Mouse (Mus musculus) intestine, postnatal 0 days (tissue): Measurements from ENCODE around the gene Pard3b. TPM values are rescaled to one million over a fixed set of nuclear protein-coding genes. Genes with fewer than 3 reads are reported as not detected.

ENCODE experiments used
- ATAC-seq: fragments of 200-750 bp; cut with Nextera tagmentation; 2 replicates; pipeline ENCODE4 v1.8.0; 2017; ENCODE audit warnings: mild to moderate bottlenecking, moderate TSS enrichment, moderate library complexity
- H3K27ac ChIP-seq: fragments of 300-500 bp; sonication (generic); 2 replicates; pipeline ENCODE4 v1.5.1; 2014; ENCODE audit warnings: mild to moderate bottlenecking, low read depth, low read length, moderate library complexity
- H3K27me3 ChIP-seq: fragments of 300-500 bp; sonication (generic); replicated peaks from 2 replicates; pipeline ENCODE4 v1.6.1; 2014; ENCODE audit warnings: low read length, mixed read lengths; ENCODE audit not compliant: control insufficient read depth, insufficient read depth
- H3K36me3 ChIP-seq: fragments of 300-500 bp; sonication (generic); 2 replicates; pipeline ENCODE4 v1.6.1; 2014; ENCODE audit warnings: mild to moderate bottlenecking, moderate library complexity; ENCODE audit not compliant: control insufficient read depth, insufficient read depth
- H3K4me1 ChIP-seq: fragments of 300-500 bp; sonication (generic); replicated peaks from 2 replicates; pipeline ENCODE4 v1.6.1; 2014; ENCODE audit warnings: antibody characterized with exemption, low read length, mixed read lengths; ENCODE audit not compliant: control insufficient read depth, insufficient read depth
- H3K4me2 ChIP-seq: fragments of 300-500 bp; sonication (generic); replicated peaks from 2 replicates; pipeline ENCODE4 v1.6.1; 2014; ENCODE audit warnings: low read depth, mild to moderate bottlenecking, moderate library complexity
- H3K4me3 ChIP-seq: fragments of 300-500 bp; sonication (generic); 2 replicates; pipeline ENCODE4 v1.5.1; 2014; ENCODE audit warnings: low read depth, low read length
- H3K9ac ChIP-seq: fragments of 300-500 bp; sonication (generic); 2 replicates; pipeline ENCODE4 v1.6.1; 2014; ENCODE audit warnings: mild to moderate bottlenecking, low read depth, low read length
- H3K9me3 ChIP-seq: fragments of 300-500 bp; sonication (generic); 2 replicates; pipeline ENCODE4 v1.6.1; 2016; ENCODE audit warnings: mixed run types; ENCODE audit not compliant: control insufficient read depth
- CTCF ChIP-seq: sonication (generic); IDR thresholded peaks from 2 replicates; pipeline ENCODE4 v1.5.1; 2016; ENCODE audit warnings: low read depth, mild to moderate bottlenecking, control low read depth, antibody characterized with exemption, moderate library complexity
- WGBS: fragments of 180-500 bp; shearing (Covaris S2); extraction: QIAGEN DNeasy Blood & Tissue Kit; methylation state at CpG from one replicate; pipeline ENCODE4 v1.1.7; 2014; 5-methylcytosine and 5-hydroxymethylcytosine counted together
- polyA plus RNA-seq: library from polyadenylated mRNA; unstranded; fragments of >200 nt; fragmentation: Nextera tagmentation; extraction: Ambion mirVana; gene quantifications from 2 replicates; pipeline ENCODE4 v1.2.1, GENCODE M21; 2015

Pard3b gene
- polyA plus RNA-seq, 1 experiment from 2014 or later: 17.2 TPM

DNA sequence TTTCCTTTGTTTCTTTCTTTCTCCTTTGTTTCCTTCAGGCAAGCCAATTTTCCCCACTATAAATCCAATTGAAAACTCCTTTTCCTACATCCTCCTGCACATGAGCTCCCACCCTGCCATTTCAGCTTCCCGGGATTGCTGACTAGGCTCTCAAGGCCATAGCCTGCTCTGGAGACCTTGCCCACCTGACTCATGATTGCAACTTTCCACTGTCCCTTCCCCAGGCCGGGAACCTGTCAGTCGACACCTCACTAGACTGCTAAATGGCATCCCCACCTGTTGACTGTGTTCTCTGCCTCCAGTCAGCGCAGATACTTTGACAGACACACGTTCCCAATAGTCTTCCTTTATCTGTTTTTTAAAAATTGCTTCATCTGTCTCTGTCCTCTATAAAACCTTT lies 795.3 kb downstream of the Pard3b start:
- no peak for TF ChIP-seq CTCF
- no peak overlapping the region for H3K9ac ChIP-seq
- no peak for ATAC-seq
- H3K4me2 ChIP-seq: no peak overlapping the region
- no peaks in the 10 kb centered on the region for H3K4me1 ChIP-seq
- H3K9me3 ChIP-seq: no peaks in the 10 kb centered on the region
- H3K27ac ChIP-seq: no peak overlapping the region
- H3K4me3 ChIP-seq: no peak overlapping the region
- no peaks in the 10 kb centered on the region for H3K36me3 ChIP-seq
- WGBS: 83% methylated on average over 5 of the region's 5 CpGs
- no peaks in the 10 kb centered on the region for H3K27me3 ChIP-seq

DNA sequence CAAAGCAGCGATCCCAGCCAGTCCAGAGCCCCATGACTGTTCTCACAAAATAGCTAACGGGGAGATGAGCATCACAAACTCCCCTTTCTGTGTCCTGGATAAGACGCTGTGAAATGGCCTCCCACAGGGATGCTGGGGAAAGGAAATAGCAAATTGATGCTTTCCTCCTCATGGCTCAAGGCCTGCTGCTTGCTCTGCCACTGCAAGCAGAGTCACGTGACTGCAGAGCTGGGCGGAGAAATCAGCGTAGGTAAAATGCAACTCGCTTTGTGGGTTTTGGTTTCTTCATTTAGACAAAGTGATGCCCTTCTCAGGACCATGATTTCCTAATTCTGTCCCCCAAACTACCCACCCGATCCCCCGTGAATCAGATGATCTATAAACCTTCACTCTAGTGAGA lies 797.2 kb downstream of the Pard3b start:
- Histone ChIP-seq H3K9ac (no peak overlapping the region), H3K27ac (no peak overlapping the region), H3K36me3 (no peaks in the 10 kb centered on the region), H3K4me1 (no peaks in the 10 kb centered on the region), H3K9me3 (no peaks in the 10 kb centered on the region), H3K4me3 (no peak overlapping the region), H3K4me2 (no peak overlapping the region), H3K27me3 (no peaks in the 10 kb centered on the region)
- no peak for ATAC-seq
- WGBS: 77% methylated on average over 9 of the region's 9 CpGs
- no peak for TF ChIP-seq CTCF

DNA sequence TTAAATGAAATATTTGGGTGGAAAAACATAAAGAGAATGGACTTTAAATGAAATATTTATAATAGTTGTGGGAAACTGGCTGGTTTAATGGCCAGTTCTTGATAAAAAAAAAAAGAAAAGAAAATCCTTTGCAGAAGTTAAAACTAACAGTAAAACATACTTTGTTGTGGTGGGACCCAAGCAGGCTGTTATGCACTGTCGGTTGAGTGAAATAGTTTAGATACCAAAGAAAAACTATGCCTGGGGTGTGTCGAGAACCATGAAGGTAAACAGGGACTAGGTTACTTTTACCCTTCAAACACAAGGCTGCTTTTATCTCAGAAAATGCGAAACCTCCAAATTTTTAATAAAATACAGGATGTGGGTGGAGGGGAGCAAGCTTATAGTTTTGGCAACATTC lies 797.7 kb downstream of the Pard3b start:
- no peak for TF ChIP-seq CTCF
- Histone ChIP-seq H3K4me1 (no peaks in the 10 kb centered on the region), H3K36me3 (no peaks in the 10 kb centered on the region), H3K4me2 (no peak overlapping the region), H3K9ac (no peak overlapping the region), H3K4me3 (no peak overlapping the region), H3K27me3 (no peaks in the 10 kb centered on the region), H3K27ac (no peak overlapping the region), H3K9me3 (no peaks in the 10 kb centered on the region)
- 70% methylated on average over 3 of the region's 3 CpGs for WGBS
- no peak for ATAC-seq

DNA sequence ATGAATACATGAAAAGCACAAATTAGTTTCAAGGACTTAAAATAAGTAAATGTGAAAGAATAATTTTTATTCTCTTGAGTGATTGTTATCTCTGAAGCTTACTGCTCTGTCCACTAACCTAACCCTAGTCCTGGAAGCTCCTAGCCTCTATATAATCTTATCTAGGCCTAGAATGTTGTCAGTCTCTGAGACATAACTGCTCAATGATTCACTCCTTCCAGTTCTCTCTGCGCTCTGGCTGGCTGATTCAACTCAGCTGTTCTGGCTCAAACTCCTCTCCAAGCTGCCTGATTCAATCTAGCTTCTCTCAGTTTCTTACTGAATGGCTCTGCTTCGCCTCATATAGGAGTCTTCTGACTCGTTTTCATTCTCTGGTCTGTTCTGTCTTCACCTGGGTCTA lies 798.9 kb downstream of the Pard3b start:
- TF ChIP-seq CTCF: no peak
- H3K4me1 ChIP-seq: no peaks in the 10 kb centered on the region
- no peaks in the 10 kb centered on the region for H3K36me3 ChIP-seq
- H3K4me2 ChIP-seq: no peak overlapping the region
- no peak overlapping the region for H3K9ac ChIP-seq
- H3K27ac ChIP-seq: no peak overlapping the region
- WGBS: 56% methylated on average over 3 of the region's 3 CpGs
- H3K4me3 ChIP-seq: no peak overlapping the region
- ATAC-seq: no peak
- no peaks in the 10 kb centered on the region for H3K9me3 ChIP-seq
- H3K27me3 ChIP-seq: no peaks in the 10 kb centered on the region

DNA sequence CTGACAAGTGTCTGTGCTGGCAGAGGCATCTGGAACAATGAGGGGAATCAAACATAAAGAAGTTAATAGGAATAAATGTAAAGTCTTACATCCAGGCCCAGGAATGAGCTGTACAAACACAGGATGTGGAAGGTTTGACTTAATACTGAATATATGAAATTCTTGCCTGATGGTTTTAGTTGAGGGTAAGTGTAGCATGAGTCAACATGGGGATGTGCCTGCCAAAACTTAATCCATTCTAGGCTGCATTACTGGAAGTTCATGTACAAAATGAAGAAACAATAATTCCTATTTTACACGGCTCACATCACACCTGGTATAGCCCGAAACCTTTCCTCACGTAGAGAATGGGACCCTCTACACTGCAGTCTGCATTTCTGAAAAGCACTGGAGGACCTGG lies 805.8 kb downstream of the Pard3b start:
- Histone ChIP-seq H3K4me3 (no peak overlapping the region), H3K9me3 (no peaks in the 10 kb centered on the region), H3K27me3 (no peaks in the 10 kb centered on the region), H3K4me1 (no peaks in the 10 kb centered on the region), H3K9ac (no peak overlapping the region), H3K36me3 (no peaks in the 10 kb centered on the region), H3K4me2 (no peak overlapping the region), H3K27ac (no peak overlapping the region)
- ATAC-seq: no peak
- no peak for TF ChIP-seq CTCF
- WGBS: 90% methylated on average over 3 of the region's 3 CpGs

DNA sequence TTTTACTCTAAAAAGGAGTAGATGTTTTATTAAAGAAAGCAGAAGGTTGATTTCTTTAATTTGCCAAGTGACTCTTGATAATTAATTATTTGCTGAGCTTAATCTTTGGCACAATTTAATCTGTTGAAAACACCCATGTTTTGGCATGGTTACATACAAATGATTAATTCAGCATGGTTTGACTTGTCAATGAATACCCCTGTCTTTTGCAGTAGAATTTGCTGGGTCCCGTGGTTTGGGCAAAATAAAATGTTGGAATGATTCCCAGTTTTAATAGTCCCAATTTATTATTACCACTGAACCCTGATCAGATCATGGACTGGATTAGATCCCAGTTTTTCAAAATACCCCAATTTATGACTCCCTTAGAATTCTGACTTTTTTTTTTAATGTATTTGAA lies 808.2 kb downstream of the Pard3b start:
- WGBS: 49% methylated on average over 1 of the region's 1 CpGs
- H3K9me3 ChIP-seq: no peaks in the 10 kb centered on the region

DNA sequence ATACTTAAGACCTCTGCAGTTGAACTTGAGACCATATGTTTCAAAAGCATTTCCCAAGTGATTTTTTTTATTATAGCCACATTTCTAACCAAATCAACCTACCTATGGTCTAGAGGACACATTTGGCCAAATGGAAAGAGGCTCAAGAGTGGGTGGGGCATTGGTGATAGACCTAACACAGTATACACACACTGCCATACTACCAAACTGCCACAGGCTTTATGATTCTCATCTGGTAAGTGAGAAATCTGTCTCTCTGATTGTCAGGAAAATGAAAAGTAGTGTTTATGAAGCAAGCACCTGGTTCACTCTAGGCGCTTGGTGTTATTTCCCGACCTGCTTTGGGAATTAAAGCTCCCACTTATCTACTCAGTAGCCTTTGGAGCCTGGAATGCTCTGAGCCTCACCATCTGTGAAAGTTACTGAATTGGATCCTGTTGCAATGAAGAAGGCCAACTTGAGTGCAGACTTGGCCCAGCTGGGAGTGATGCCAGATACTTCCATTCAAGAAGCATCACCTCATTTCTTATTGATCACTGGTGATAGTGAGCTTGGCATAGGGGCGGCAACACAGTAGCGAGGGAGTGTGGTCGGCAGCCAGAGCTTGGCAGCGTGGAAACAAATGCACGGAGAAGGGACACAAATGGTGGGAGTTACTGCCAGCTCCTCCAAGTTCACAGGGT lies 810.7 kb downstream of the Pard3b start:
- no peak overlapping the region for H3K27ac ChIP-seq
- H3K27me3 ChIP-seq: no peaks in the 10 kb centered on the region
- WGBS: 81% methylated on average over 7 of the region's 7 CpGs
- H3K36me3 ChIP-seq: no peaks in the 10 kb centered on the region
- H3K4me1 ChIP-seq: no peaks in the 10 kb centered on the region
- no peak overlapping the region for H3K4me2 ChIP-seq
- H3K9me3 ChIP-seq: no peaks in the 10 kb centered on the region
- H3K9ac ChIP-seq: no peak overlapping the region
- TF ChIP-seq CTCF: no peak
- H3K4me3 ChIP-seq: no peak overlapping the region
- ATAC-seq: no peak

More for the DNA sequence above, 808.2 kb downstream of the Pard3b start:
- Histone ChIP-seq H3K36me3 (no peaks in the 10 kb centered on the region), H3K4me2 (no peak overlapping the region), H3K9ac (no peak overlapping the region), H3K27ac (no peak overlapping the region), H3K4me1 (no peaks in the 10 kb centered on the region), H3K4me3 (no peak overlapping the region), H3K27me3 (no peaks in the 10 kb centered on the region)
- no peak for TF ChIP-seq CTCF
- no peak for ATAC-seq
